8 mouse cellular contexts compared by ENCODE assay signal in the genomic region with DNA sequence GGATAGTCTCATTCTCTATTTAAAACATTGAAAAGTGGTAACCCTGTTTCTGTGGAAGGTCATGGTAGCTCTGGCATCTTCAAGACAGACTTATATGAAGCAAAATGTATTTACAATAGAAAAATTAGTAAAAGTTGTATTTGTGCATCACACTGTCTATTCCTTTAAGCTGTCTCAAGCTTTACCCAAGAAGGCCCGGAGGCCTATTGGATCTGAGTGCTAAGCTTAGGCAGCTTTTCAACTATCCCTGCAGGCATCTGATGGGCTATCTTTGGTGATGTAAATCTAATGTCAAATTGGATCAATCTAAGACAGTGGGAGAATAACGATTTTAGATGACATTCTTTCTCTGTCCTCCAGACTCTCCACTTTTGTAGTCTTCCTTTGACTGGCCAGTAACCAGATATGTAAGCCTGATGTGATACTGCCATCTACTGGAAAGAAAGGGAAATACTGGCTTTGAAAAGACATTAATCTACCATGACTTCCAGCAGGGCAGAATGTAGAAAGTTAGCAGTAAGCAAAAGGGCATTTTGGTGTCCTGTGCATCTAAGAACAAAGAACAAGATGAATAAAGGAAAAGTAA. TPM values are rescaled to one million over a fixed set of nuclear protein-coding genes. Genes with fewer than 3 reads are reported as not detected.
DNase-seq lines count a peak whose midpoint lies in the region; ATAC-seq and TF ChIP-seq lines count a peak whose summit lies in the region.

No protein-coding gene starts in this region.

- peak; percentile 96 for ATAC-seq in frontal cortex, adult (ENCODE audit: low TSS enrichment)
- peak; percentile 76 for ATAC-seq in forebrain, embryonic 12.5 days (ENCODE audit: low FRiP score)
- ATAC-seq in liver, embryonic 14.5 days (ENCODE audit: insufficient read depth) = peak; percentile 41; the same call in 1 of the 2 replicates

- H3K9ac ChIP-seq in forebrain, embryonic 12.5 days = no peak overlapping the region
- H3K9ac ChIP-seq in liver, embryonic 14.5 days (replicated peaks) = no peak overlapping the region

- DNase-seq in frontal cortex, postnatal 14 days (ENCODE audit: low spot score in 2 of 2) = no peak
- DNase-seq in thymus, postnatal 0 days (ENCODE audit: low spot score) = peak; percentile 72
- no peak for DNase-seq in thymus, adult 18-20 months
- peak; percentile 42 to 62 (median 47) for DNase-seq in liver, embryonic 14.5 days (ENCODE audit: low read depth in 3 of 3, low spot score in 3 of 3)
- DNase-seq in retina, embryonic 14.5 days (ENCODE audit: low spot score) = peak; percentile 87
- no peak for DNase-seq in layer of hippocampus, postnatal 36 days

- no peaks in the 10 kb centered on the region for H3K27me3 ChIP-seq in forebrain, embryonic 12.5 days
- H3K27me3 ChIP-seq in liver, embryonic 14.5 days (ENCODE audit: control insufficient read depth, insufficient read depth, low read length) = no peaks in the 10 kb centered on the region; the same call in 1 of the 2 replicates

- 47% methylated on average over 2 of the region's 2 CpGs for WGBS in forebrain, embryonic 12.5 days
- WGBS in liver, embryonic 14.5 days (ENCODE audit: insufficient replicate concordance) = 37% methylated on average over 2 of the region's 2 CpGs

- no peaks in the 10 kb centered on the region for H3K4me1 ChIP-seq in forebrain, embryonic 12.5 days
- 0 out of 4 replicates have a peak, but pooled peaks cover 0 to under 1% of the 10 kb centered on the region in 2 experiments for H3K4me1 ChIP-seq in liver, embryonic 14.5 days (replicated peaks; ENCODE audit: control insufficient read depth in 2 of 2, insufficient read depth in 2 of 2, low read length in 1 of 2)

- TF ChIP-seq CTCF in liver, embryonic 14.5 days (IDR thresholded peaks at IDR 0.05; ENCODE audit: low read depth) = peak; percentile 77

- no peak overlapping the region for H3K4me2 ChIP-seq in forebrain, embryonic 12.5 days
- no peak overlapping the region for H3K4me2 ChIP-seq in liver, embryonic 14.5 days (ENCODE audit: low read depth)

- no peak overlapping the region for H3K4me3 ChIP-seq in forebrain, embryonic 12.5 days (replicated peaks)
- H3K4me3 ChIP-seq in liver, embryonic 14.5 days (ENCODE audit: insufficient read depth in 1 of 2, low read depth in 2 of 2, low read length in 2 of 2) = no peak overlapping the region

- no peak for TF ChIP-seq EP300 in liver, embryonic 14.5 days (IDR thresholded peaks at IDR 0.05; ENCODE audit: low read depth)

- no peaks in the 10 kb centered on the region for H3K9me3 ChIP-seq in forebrain, embryonic 12.5 days
- H3K9me3 ChIP-seq in liver, embryonic 14.5 days (ENCODE audit: control insufficient read depth, low read length) = no peaks in the 10 kb centered on the region

- no peak overlapping the region for H3K27ac ChIP-seq in forebrain, embryonic 12.5 days
- H3K27ac ChIP-seq in liver, embryonic 14.5 days = no peak overlapping the region

- no peaks in the 10 kb centered on the region for H3K36me3 ChIP-seq in forebrain, embryonic 12.5 days (replicated peaks)
- no peaks in the 10 kb centered on the region for H3K36me3 ChIP-seq in liver, embryonic 14.5 days (replicated peaks; ENCODE audit: control insufficient read depth, insufficient read depth, low read depth)

RNA-seq across cellular contexts. Expression of gene Ifna15, which starts 14.3 kb away (rescaled TPM):
- polyA plus RNA-seq in thymus, postnatal 0 days (2015; fragmentation: Nextera tagmentation; extraction: Ambion mirVana) = not detected in 2 replicates
- polyA plus RNA-seq in forebrain, embryonic 12.5 days (2016; fragmentation: Nextera tagmentation; extraction: Ambion mirVana) = not detected in 2 replicates
- not detected in 2 replicates for polyA plus RNA-seq in liver, embryonic 14.5 days (2012; rRNA removed)
- not detected in 2 replicates for polyA plus RNA-seq in liver, embryonic 14.5 days (2014; fragmentation: Nextera tagmentation; extraction: Ambion mirVana)
- total RNA-seq in layer of hippocampus, postnatal 36 days (2021) = not detected

RNA-seq across cellular contexts. Expression of gene Ifnb1, which starts 21.2 kb away (rescaled TPM):
- not detected in 2 replicates for polyA plus RNA-seq in thymus, postnatal 0 days (2015; fragmentation: Nextera tagmentation; extraction: Ambion mirVana)
- not detected in 2 replicates for polyA plus RNA-seq in forebrain, embryonic 12.5 days (2016; fragmentation: Nextera tagmentation; extraction: Ambion mirVana)
- not detected in 2 replicates for polyA plus RNA-seq in liver, embryonic 14.5 days (2012; rRNA removed)
- polyA plus RNA-seq in liver, embryonic 14.5 days (2014; fragmentation: Nextera tagmentation; extraction: Ambion mirVana) = not detected in 2 replicates
- not detected for total RNA-seq in layer of hippocampus, postnatal 36 days (2021)

RNA-seq across cellular contexts. Expression of gene Ifna14, which starts 27.9 kb away (rescaled TPM):
- not detected in 2 replicates for polyA plus RNA-seq in thymus, postnatal 0 days (2015; fragmentation: Nextera tagmentation; extraction: Ambion mirVana)
- polyA plus RNA-seq in forebrain, embryonic 12.5 days (2016; fragmentation: Nextera tagmentation; extraction: Ambion mirVana) = not detected in 2 replicates
- polyA plus RNA-seq in liver, embryonic 14.5 days (2012; rRNA removed) = not detected in 2 replicates
- not detected in 2 replicates for polyA plus RNA-seq in liver, embryonic 14.5 days (2014; fragmentation: Nextera tagmentation; extraction: Ambion mirVana)
- total RNA-seq in layer of hippocampus, postnatal 36 days (2021) = not detected

RNA-seq across cellular contexts. Expression of gene Ifna9, which starts 48.4 kb away (rescaled TPM):
- 0.24 TPM in 1 of 2 replicates, not detected in the other for polyA plus RNA-seq in thymus, postnatal 0 days (2015; fragmentation: Nextera tagmentation; extraction: Ambion mirVana)
- polyA plus RNA-seq in forebrain, embryonic 12.5 days (2016; fragmentation: Nextera tagmentation; extraction: Ambion mirVana) = not detected in 2 replicates
- not detected in 2 replicates for polyA plus RNA-seq in liver, embryonic 14.5 days (2012; rRNA removed)
- not detected in 2 replicates for polyA plus RNA-seq in liver, embryonic 14.5 days (2014; fragmentation: Nextera tagmentation; extraction: Ambion mirVana)
- not detected for total RNA-seq in layer of hippocampus, postnatal 36 days (2021)

RNA-seq across cellular contexts. Expression of gene Ifna12, which starts 59.4 kb away (rescaled TPM):
- polyA plus RNA-seq in thymus, postnatal 0 days (2015; fragmentation: Nextera tagmentation; extraction: Ambion mirVana) = not detected in 2 replicates
- not detected in 2 replicates for polyA plus RNA-seq in forebrain, embryonic 12.5 days (2016; fragmentation: Nextera tagmentation; extraction: Ambion mirVana)
- polyA plus RNA-seq in liver, embryonic 14.5 days (2012; rRNA removed) = not detected in 2 replicates
- not detected in 2 replicates for polyA plus RNA-seq in liver, embryonic 14.5 days (2014; fragmentation: Nextera tagmentation; extraction: Ambion mirVana)
- not detected for total RNA-seq in layer of hippocampus, postnatal 36 days (2021)

Comparison
In these comparisons a context has a peak if more than half of its experiments do, and no peak if none do; other contexts are left out.
1. DNase-seq: peak in thymus, postnatal 0 days (single experiment), liver, embryonic 14.5 days (3 of 3) and retina, embryonic 14.5 days (single experiment); none in frontal cortex, postnatal 14 days (0 of 2), thymus, adult 18-20 months (0 of 2) and layer of hippocampus, postnatal 36 days (0 of 2).
2. ATAC-seq: peak in every context shown above with its lines; median percentile 96 in frontal cortex, adult; 76 in forebrain, embryonic 12.5 days; 41 in liver, embryonic 14.5 days.